Mouse (Mus musculus) liver, postnatal 0 days (tissue): ENCODE measurements around the gene Mmp17.

ENCODE experiments used
- CTCF ChIP-seq: sonication (generic); IDR thresholded peaks from 2 replicates; pipeline ENCODE4 v1.5.1; 2016; ENCODE audit warnings: antibody characterized with exemption, low read depth
- EP300 ChIP-seq: IDR thresholded peaks from 2 replicates; pipeline ENCODE4 v1.6.1; 2016; ENCODE audit warnings: antibody characterized with exemption, low read depth, mild to moderate bottlenecking

- no peak for TF ChIP-seq CTCF
- TF ChIP-seq EP300, result no peak
Observed at GRCm38 (mm10) chr5:129534500-129534899, 49.5 kb upstream of the Mmp17 start.
